Mouse (Mus musculus): Measurements from ENCODE around the gene Ccdc34.

Gene Ccdc34

DNA sequence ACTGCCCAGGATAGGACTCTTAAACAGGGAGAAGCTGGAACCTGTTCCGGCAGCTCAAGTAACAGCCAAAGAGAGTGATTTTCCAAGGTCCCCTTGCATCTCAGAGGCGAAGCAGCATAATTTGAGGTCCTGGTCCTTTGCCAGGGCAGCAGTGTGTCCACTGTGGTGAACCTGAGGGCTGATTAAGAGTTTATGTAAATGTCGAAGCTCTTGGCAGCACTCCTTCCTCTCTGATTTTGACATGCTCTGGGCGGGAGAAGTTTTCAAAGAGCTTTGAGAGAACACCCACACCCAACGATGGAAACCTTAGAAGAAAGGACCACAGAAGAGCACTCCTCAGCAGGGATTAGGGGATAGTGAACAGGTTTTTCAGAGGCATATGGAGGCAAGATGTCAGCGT, 164.6 kb downstream of the Ccdc34 start:
- DNase-seq: peak; percentile 24

DNA sequence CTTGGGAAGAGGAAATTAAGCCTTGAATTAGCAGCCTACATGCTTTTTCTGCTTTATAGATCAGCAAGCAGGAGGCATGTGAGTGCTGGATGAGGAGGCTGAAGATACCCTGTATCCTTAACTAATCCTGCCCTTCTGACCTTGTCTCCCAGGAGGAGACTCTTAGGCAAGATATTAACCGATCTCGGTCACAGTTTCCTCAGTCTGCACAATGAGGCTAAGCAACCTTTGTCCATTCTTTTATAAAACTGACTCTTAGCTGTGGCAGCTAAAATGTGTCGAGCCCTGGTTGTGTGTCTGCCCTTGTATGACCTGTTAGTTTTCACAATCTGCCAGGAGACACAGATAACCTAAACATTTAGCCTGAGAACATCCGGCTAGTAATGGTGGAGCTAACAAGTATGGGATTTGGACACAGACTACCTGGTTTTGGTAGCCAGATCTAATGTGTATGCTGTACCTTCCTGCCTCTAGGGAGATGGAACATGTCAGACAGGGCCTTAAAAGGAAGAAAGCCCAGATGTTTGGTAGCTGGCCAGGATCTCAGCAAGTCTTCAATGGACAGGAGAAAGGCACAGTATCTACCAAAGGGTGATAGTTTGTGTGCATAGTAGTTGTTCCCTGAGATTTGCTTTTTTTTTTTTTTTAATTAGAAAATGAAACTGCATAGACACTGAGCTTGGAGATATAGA, 165.3 kb downstream of the Ccdc34 start:
- no peak for DNase-seq

GRCm38 (mm10) chr2:110184071-110184470, 166.5 kb downstream of the Ccdc34 start:
- DNase-seq: peak; percentile 25

- no peak for DNase-seq
Measured at GRCm38 (mm10) chr2:110186427-110186980, 168.9 kb downstream of the Ccdc34 start.

- no peak for DNase-seq
Measured at GRCm38 (mm10) chr2:110188696-110189397, 171.2 kb downstream of the Ccdc34 start.

GRCm38 (mm10) chr2:110190416-110190815, 172.8 kb downstream of the Ccdc34 start:
- no peak for DNase-seq

- DNase-seq: no peak
Measured at GRCm38 (mm10) chr2:110191186-110191690, 173.6 kb downstream of the Ccdc34 start.

DNA sequence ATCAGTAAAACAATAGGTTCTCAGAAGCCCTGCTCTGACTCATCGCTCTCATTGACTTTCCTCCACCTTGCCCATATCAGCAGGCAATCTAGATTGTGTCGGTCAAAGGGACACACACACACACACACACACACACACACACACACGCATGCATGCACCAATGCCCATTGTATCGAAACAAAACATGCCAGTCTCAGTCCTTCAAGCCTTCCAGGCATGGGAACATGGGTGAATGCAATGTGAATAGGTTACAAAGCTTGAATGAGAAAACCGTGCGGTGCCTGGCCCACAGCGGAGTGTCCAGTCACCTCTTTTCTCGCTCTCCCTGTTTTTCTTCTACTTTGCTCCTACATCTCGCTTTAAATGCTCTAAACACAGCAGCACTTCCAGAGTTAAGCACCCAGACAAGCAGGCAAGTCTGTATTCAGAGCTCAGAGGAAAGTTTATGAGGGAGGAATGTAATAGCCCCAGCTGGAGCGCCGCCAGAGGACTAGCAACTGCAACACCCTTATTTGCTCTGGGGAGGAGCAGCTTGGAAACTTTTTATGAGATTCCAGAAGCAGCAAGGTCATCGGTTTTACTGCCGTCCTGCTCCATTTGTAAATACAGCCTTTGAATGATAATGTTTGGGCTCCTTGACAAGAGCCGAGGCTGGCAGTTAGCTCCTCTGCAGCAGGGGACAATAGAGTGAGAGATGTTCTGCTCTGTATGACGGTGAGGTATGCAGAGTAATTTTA, 174.5 kb downstream of the Ccdc34 start:
- no peak for DNase-seq

DNA sequence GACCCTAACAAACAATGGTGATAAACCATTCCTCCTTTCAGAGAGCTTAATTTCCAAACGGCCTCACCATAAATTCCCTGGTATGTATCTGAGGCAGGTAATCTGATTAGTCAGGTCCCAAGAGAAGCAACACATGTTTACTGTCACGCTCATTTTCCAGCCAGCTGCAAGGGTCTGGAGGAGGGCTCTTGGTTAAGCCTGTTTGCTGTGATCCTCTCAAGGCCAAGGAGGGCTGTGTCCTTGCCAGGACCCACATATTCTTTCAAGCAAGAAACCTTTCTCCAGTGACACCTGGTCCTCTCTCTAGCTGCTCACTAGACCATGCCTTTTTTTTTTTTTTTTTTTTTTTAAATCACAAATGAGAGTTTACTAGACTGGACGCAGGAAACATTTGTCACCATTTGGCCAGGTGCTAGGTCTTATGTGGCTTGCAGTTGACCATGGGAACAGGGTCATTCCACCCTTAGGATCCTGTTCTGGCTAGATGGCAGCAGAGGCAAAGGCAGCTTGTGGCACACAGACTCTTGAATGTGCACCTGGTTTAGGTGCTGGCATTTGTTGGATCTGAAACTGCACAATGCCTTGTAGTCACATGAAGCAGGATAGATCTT, 175.2 kb downstream of the Ccdc34 start:
- no peak for DNase-seq

DNA sequence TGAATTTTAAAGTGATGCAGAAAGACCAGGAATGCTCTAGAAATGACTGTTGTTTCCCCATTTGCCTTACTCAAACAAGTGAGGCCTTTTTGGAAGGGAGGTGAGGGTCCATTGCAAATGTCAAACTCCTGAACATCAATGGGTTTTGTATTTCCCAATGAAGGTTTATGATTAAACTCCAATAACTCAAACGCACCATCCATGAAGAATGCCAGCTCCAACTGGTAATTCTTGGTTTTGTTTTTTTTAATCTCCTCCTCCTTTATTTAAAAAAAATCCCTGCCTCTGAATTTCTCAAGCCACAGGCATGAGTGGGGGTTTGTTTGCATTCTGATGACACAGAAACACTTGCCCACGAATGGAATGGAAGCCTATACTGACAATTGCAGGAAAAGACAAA, 178.9 kb downstream of the Ccdc34 start:
- DNase-seq: no peak

GRCm38 (mm10) chr2:110199648-110200047, 182.0 kb downstream of the Ccdc34 start:
- DNase-seq: no peak

- DNase-seq: no peak
Measured at GRCm38 (mm10) chr2:110201770-110202169, 184.2 kb downstream of the Ccdc34 start.

DNA sequence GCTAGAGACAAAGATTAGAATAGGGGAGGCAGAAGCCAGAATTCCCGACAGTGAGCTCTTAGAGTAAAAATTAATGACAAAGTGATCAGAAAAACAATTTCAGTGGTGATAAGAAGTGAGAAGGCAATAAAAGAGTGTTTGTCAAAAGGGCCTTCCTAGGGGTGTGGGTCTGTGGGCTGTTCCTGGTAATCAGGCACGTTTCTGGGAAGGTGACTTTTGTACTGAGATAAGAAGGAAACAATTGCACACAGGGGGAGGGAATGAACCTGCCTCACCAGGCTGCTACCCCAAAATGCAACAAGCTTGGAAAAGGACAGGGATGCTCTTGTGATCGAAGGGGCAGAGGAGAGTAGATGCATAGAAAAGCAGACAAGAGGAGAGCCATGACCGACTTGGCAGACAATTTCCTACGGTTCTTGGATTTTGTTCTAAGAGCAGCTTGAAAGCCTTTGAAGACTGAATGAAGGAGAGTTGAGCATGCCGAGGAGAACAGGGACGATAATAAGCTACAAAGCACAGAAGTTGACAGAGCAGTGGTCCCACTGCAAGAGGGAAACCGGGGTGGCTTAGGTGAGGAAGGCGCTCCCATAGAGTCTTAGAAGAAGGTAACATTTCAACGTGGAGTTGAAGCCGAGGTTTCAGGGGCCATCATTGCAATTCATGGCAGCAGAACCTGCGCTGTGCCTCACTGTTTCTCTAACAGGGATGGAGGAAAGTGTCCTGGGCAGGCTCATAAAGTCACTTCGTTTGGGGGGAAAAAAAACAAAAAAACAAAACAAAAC, 185.3 kb downstream of the Ccdc34 start:
- no peak for DNase-seq

GRCm38 (mm10) chr2:110204169-110204568, 186.6 kb downstream of the Ccdc34 start:
- no peak for DNase-seq

DNA sequence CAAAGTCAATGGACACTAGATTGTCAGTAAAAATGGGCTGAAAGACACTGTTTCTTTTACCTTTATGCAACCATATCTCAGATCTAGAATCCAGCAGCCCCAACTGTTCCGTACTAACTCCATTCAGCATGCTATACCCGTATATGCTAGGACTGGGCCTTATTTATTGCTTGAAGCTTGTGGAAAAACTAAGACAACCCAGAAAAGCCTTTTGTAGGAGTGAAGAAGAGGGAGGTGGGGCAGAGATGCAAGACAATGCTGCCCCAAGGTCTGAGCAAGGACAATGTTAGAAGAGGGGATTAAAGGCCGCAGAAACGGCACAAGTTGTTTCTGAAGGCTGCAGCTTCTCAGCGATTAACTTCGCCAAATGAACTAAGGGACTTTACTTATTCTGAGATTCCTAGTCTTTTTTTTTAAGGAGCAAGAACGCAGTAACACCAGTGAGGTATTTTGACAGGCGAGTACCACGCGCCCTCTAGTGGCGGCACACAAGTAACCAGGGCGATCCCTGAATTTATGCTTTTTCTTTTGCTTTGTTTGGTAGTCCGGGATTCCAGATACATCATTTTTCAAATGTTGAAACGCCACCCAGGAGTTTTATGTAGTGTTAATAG, 187.2 kb downstream of the Ccdc34 start:
- peak; percentile 52 for DNase-seq

DNA sequence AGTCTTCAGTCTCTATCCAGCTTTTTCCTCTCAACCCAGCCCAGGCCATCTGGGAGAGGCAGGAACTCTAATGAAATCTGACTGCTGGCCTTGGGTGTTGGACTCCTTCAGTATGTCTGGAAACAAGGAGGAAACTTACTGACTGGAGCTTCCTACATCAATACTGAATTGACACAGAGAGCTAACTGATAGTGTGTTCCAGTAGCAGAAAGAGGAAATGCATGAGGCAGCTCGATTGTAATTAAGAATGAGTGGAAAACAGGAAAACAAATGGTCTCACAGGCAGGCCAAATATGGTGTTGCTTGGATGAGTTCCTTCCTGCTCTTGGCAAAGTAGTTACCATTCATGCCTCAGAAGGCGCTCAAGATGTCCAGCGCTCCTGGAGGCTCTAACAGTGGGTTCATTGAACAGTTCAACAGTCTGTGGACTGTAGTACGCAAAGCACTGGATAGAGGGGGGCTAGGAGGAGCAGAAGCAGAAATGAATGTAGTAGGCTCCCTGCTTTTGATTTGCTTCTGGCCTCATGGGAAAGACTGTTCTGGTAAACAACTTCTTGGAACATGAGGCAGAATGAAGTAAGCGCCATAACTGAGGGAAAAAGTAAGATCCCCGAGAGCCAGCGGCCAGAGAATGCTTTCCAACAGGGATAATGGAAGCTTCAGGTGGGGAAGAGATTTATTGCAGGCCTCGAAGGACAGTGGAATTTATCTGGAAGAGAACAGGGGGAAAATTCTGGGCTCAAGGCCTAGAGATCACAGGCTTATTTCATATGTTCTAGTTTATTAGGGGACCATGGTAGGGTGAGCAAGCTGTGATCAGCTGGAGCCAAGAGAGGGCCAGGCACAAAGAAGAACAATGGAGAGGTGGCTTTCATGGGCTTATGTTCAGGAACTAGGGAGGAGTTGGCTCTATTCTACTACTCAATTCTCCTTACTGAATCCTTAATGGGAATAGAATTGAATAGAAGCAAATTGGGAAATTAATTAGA, 193.2 kb downstream of the Ccdc34 start:
- DNase-seq: peak; percentile 29

- no peak for DNase-seq
Measured at GRCm38 (mm10) chr2:110214278-110214677, 196.7 kb downstream of the Ccdc34 start.

DNA sequence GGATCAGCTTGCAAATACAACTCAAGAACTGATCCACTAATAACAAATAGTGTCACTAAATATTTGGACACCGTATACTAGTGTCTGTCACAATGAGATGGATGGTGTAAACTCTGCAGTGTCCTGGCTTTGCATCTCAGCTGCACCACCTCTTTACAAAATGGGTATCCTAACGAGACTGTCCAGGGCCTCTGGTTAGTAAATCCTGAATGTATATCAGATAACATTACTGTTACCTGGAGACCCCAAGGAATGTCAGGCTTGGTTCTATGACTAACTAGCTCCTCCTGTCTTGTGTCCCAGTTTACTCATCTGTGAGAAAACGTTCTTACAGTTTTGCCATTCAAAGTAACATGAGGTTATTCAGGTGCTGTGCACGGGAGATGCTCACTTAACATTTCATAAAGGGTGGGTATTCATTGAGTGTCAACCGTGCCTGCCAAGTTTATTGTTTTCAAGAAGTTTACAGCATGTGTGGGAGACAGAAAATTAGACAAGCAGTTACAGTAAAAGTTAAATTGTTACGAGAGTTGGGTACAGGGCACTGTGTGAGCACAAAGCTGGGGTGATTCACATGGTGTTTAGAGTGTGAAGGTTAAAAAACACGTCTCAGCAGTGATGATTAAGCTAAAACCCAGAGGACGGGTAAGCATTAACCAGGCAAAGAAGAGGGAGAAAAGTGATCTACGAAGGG, 197.5 kb downstream of the Ccdc34 start:
- no peak for DNase-seq

GRCm38 (mm10) chr2:110215685-110216058, 198.1 kb downstream of the Ccdc34 start:
- no peak for DNase-seq

DNA sequence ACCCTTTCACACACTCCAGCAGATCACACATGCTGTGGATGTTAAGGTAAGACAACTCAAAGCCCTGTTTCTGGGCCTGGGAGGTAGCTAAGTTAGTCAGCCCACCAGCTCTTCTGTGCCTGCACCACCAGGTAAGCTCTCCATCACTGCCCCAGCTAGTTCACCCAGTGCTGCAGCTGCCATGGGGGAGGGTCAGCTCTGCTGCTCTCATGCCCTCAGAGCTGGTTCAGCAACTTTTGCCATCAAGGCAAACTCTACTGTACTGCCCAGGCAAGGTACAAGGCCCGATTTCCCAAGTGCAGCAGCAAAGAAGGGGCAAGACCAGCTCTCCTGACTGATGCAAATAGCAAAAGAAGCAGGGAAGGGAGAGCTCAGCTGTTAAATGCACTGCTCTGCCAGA, 202.9 kb downstream of the Ccdc34 start:
- DNase-seq: no peak
